Mouse (Mus musculus): ENCODE results near the gene Lim2. TPM values are rescaled to one million over a fixed set of nuclear protein-coding genes. Genes with fewer than 3 reads are reported as not detected.

Lim2 gene
- polyA plus RNA-seq, 1 experiment from 2014 or later: not detected

GRCm38 (mm10) chr7:43417298-43417697, 10.2 kb upstream of the Lim2 start:
- no peaks in the 10 kb centered on the region for H3K4me1 ChIP-seq (replicated peaks; ENCODE audit: control insufficient read depth, insufficient read depth, low read length)
- no peaks in the 10 kb centered on the region for H3K9me3 ChIP-seq (ENCODE audit: control insufficient read depth, low read length)
- H3K4me2 ChIP-seq (replicated peaks): no peak overlapping the region
- ATAC-seq (ENCODE audit: low FRiP score) (no peak), DNase-seq (ENCODE audit: low spot score) (no peak)
- no peaks in the 10 kb centered on the region for H3K36me3 ChIP-seq (replicated peaks; ENCODE audit: control insufficient read depth, insufficient read depth)
- 87% methylated on average over 10 of the region's 10 CpGs for WGBS
- H3K4me3 ChIP-seq (replicated peaks; ENCODE audit: low read length): no peak overlapping the region
- H3K9ac ChIP-seq: no peak overlapping the region
- H3K27me3 ChIP-seq (ENCODE audit: control insufficient read depth, insufficient read depth, low read length): no peaks in the 10 kb centered on the region
- H3K27ac ChIP-seq: no peak overlapping the region

GRCm38 (mm10) chr7:43422995-43423617, 4.4 kb upstream of the Lim2 start:
- Histone ChIP-seq H3K27me3 (ENCODE audit: control insufficient read depth, insufficient read depth, low read length) (no peaks in the 10 kb centered on the region), H3K4me2 (replicated peaks) (peak overlapping the region; percentile 36), H3K27ac (no peak overlapping the region), H3K9ac (no peak overlapping the region), H3K9me3 (ENCODE audit: control insufficient read depth, low read length) (no peaks in the 10 kb centered on the region), H3K36me3 (replicated peaks; ENCODE audit: control insufficient read depth, insufficient read depth) (no peaks in the 10 kb centered on the region), H3K4me3 (replicated peaks; ENCODE audit: low read length) (no peak overlapping the region), H3K4me1 (replicated peaks; ENCODE audit: control insufficient read depth, insufficient read depth, low read length) (peaks cover 5% of the 10 kb centered on the region; the same call in 1 of the 2 replicates)
- DNase-seq (ENCODE audit: low spot score): peak; percentile 86
- ATAC-seq (ENCODE audit: low FRiP score): peak; percentile 93
- WGBS: 14% methylated on average over 11 of the region's 11 CpGs

- no peak overlapping the region for H3K9ac ChIP-seq
- no peak overlapping the region for H3K4me3 ChIP-seq (replicated peaks; ENCODE audit: low read length)
- ATAC-seq (ENCODE audit: low FRiP score): no peak
Observed at GRCm38 (mm10) chr7:43423991-43424625, 3.4 kb upstream of the Lim2 start.

GRCm38 (mm10) chr7:43429500-43429899, 2.0 kb downstream of the Lim2 start:
- H3K27ac ChIP-seq: no peak overlapping the region
- 71% methylated on average over 4 of the region's 4 CpGs for WGBS

More at GRCm38 (mm10) chr7:43423991-43424625, 3.4 kb upstream of the Lim2 start:
- H3K4me2 ChIP-seq (replicated peaks): no peak overlapping the region
- no peak for DNase-seq (ENCODE audit: low spot score)
- peaks cover 5% of the 10 kb centered on the region; the same call in 1 of the 2 replicates for H3K4me1 ChIP-seq (replicated peaks; ENCODE audit: control insufficient read depth, insufficient read depth, low read length)
- H3K36me3 ChIP-seq (replicated peaks; ENCODE audit: control insufficient read depth, insufficient read depth): no peaks in the 10 kb centered on the region
- H3K27me3 ChIP-seq (ENCODE audit: control insufficient read depth, insufficient read depth, low read length): no peaks in the 10 kb centered on the region
- no peak overlapping the region for H3K27ac ChIP-seq
- 68% methylated on average over 3 of the region's 3 CpGs for WGBS
- H3K9me3 ChIP-seq (ENCODE audit: control insufficient read depth, low read length): no peaks in the 10 kb centered on the region

GRCm38 (mm10) chr7:43432891-43433290, 5.4 kb downstream of the Lim2 start:
- Histone ChIP-seq H3K27ac (no peak overlapping the region), H3K4me1 (replicated peaks; ENCODE audit: control insufficient read depth, insufficient read depth, low read length) (no peaks in the 10 kb centered on the region), H3K4me3 (replicated peaks; ENCODE audit: low read length) (no peak overlapping the region), H3K27me3 (ENCODE audit: control insufficient read depth, insufficient read depth, low read length) (no peaks in the 10 kb centered on the region), H3K9me3 (ENCODE audit: control insufficient read depth, low read length) (no peaks in the 10 kb centered on the region), H3K4me2 (replicated peaks) (no peak overlapping the region), H3K9ac (no peak overlapping the region), H3K36me3 (replicated peaks; ENCODE audit: control insufficient read depth, insufficient read depth) (no peaks in the 10 kb centered on the region)
- DNase-seq (ENCODE audit: low spot score) (no peak), ATAC-seq (ENCODE audit: low FRiP score) (no peak)
- WGBS: 76% methylated on average over 4 of the region's 4 CpGs

More at GRCm38 (mm10) chr7:43429500-43429899, 2.0 kb downstream of the Lim2 start:
- Histone ChIP-seq H3K36me3 (replicated peaks; ENCODE audit: control insufficient read depth, insufficient read depth) (no peaks in the 10 kb centered on the region), H3K9ac (no peak overlapping the region), H3K4me3 (replicated peaks; ENCODE audit: low read length) (no peak overlapping the region), H3K27me3 (ENCODE audit: control insufficient read depth, insufficient read depth, low read length) (no peaks in the 10 kb centered on the region), H3K4me1 (replicated peaks; ENCODE audit: control insufficient read depth, insufficient read depth, low read length) (no peaks in the 10 kb centered on the region), H3K9me3 (ENCODE audit: control insufficient read depth, low read length) (no peaks in the 10 kb centered on the region), H3K4me2 (replicated peaks) (no peak overlapping the region)
- ATAC-seq (ENCODE audit: low FRiP score) (no peak), DNase-seq (ENCODE audit: low spot score) (no peak)

GRCm38 (mm10) chr7:43434676-43435075, 7.2 kb downstream of the Lim2 start:
- no peak for DNase-seq (ENCODE audit: low spot score)
- no peak overlapping the region for H3K27ac ChIP-seq
- no peaks in the 10 kb centered on the region for H3K9me3 ChIP-seq (ENCODE audit: control insufficient read depth, low read length)
- no peak overlapping the region for H3K4me3 ChIP-seq (replicated peaks; ENCODE audit: low read length)
- no peaks in the 10 kb centered on the region for H3K36me3 ChIP-seq (replicated peaks; ENCODE audit: control insufficient read depth, insufficient read depth)
- H3K27me3 ChIP-seq (ENCODE audit: control insufficient read depth, insufficient read depth, low read length): no peaks in the 10 kb centered on the region
- no peak overlapping the region for H3K9ac ChIP-seq
- WGBS: 80% methylated on average over 5 of the region's 5 CpGs
- no peak for ATAC-seq (ENCODE audit: low FRiP score)
- H3K4me2 ChIP-seq (replicated peaks): no peak overlapping the region
- no peaks in the 10 kb centered on the region for H3K4me1 ChIP-seq (replicated peaks; ENCODE audit: control insufficient read depth, insufficient read depth, low read length)

- no peaks in the 10 kb centered on the region for H3K4me1 ChIP-seq (replicated peaks; ENCODE audit: control insufficient read depth, insufficient read depth, low read length)
- DNase-seq (ENCODE audit: low spot score): no peak
- H3K9ac ChIP-seq: no peak within 1 kb of the TSS
- H3K27me3 ChIP-seq (ENCODE audit: control insufficient read depth, insufficient read depth, low read length): no peaks in the 10 kb centered on the region
- no peaks in the 10 kb centered on the region for H3K9me3 ChIP-seq (ENCODE audit: control insufficient read depth, low read length)
- no peak within 1 kb of the TSS for H3K27ac ChIP-seq
- H3K4me3 ChIP-seq (replicated peaks; ENCODE audit: low read length): no peak within 1 kb of the TSS
- 82% methylated on average over 10 of the region's 10 CpGs for WGBS
- ATAC-seq (ENCODE audit: low FRiP score): no peak
- no peaks in the 10 kb centered on the region for H3K36me3 ChIP-seq (replicated peaks; ENCODE audit: control insufficient read depth, insufficient read depth)
- H3K4me2 ChIP-seq (replicated peaks): no peak within 1 kb of the TSS
Observed at GRCm38 (mm10) chr7:43436341-43437255, 9.1 kb downstream of the Lim2 start, which contains the start of gene Nkg7. Gene Nkg7 (plus strand): TSS chr7:43437073.

- H3K36me3 ChIP-seq (replicated peaks; ENCODE audit: control insufficient read depth, insufficient read depth): no peaks in the 10 kb centered on the region
- H3K4me2 ChIP-seq (replicated peaks): no peak overlapping the region
- H3K27ac ChIP-seq: no peak overlapping the region
- H3K27me3 ChIP-seq (ENCODE audit: control insufficient read depth, insufficient read depth, low read length): no peaks in the 10 kb centered on the region
- no peak overlapping the region for H3K9ac ChIP-seq
- WGBS: 83% methylated on average over 4 of the region's 4 CpGs
- no peaks in the 10 kb centered on the region for H3K9me3 ChIP-seq (ENCODE audit: control insufficient read depth, low read length)
- DNase-seq (ENCODE audit: low spot score) (no peak), ATAC-seq (ENCODE audit: low FRiP score) (no peak)
- peaks cover 6% of the 10 kb centered on the region for H3K4me1 ChIP-seq (replicated peaks; ENCODE audit: control insufficient read depth, insufficient read depth, low read length)
- H3K4me3 ChIP-seq (replicated peaks; ENCODE audit: low read length): no peak overlapping the region
Observed at GRCm38 (mm10) chr7:43438611-43439010, 11.1 kb downstream of the Lim2 start.

GRCm38 (mm10) chr7:43440482-43440881, 13.0 kb downstream of the Lim2 start, which contains the start of gene Cldnd2:
Gene Cldnd2 (plus strand): TSS chr7:43440782.
- H3K4me3 ChIP-seq (replicated peaks; ENCODE audit: low read length): no peak within 1 kb of the TSS

More at GRCm38 (mm10) chr7:43440482-43440881, 13.0 kb downstream of the Lim2 start, which contains the start of gene Cldnd2:
- no peak within 1 kb of the TSS for H3K4me2 ChIP-seq (replicated peaks)
- H3K9me3 ChIP-seq (ENCODE audit: control insufficient read depth, low read length): no peaks in the 10 kb centered on the region
- no peaks in the 10 kb centered on the region for H3K27me3 ChIP-seq (ENCODE audit: control insufficient read depth, insufficient read depth, low read length)
- WGBS: 77% methylated on average over 6 of the region's 6 CpGs
- ATAC-seq (ENCODE audit: low FRiP score): no peak
- no peak within 1 kb of the TSS for H3K27ac ChIP-seq
- H3K36me3 ChIP-seq (replicated peaks; ENCODE audit: control insufficient read depth, insufficient read depth): no peaks in the 10 kb centered on the region
- H3K4me1 ChIP-seq (replicated peaks; ENCODE audit: control insufficient read depth, insufficient read depth, low read length): peaks cover 19% of the 10 kb centered on the region
- no peak within 1 kb of the TSS for H3K9ac ChIP-seq
- no peak for DNase-seq (ENCODE audit: low spot score)

Measured in hindbrain, embryonic 14.5 days (tissue).